In genomic region chr8:105854303-105854702, GRCm38 (mm10) we compare ENCODE assay signal across 8 mouse cellular contexts. TPM values are rescaled to one million over a fixed set of nuclear protein-coding genes. Genes with fewer than 3 reads are reported as not detected.
DNase-seq lines count a peak whose midpoint lies in the region; ATAC-seq and TF ChIP-seq lines count a peak whose summit lies in the region.

No protein-coding gene starts in this region.

- H3K9ac ChIP-seq in heart, embryonic 12.5 days = peak overlapping the region; percentile 92
- H3K9ac ChIP-seq in heart, adult 2 months (ENCODE audit: low read depth, low read length) = no peak overlapping the region
- H3K9ac ChIP-seq in CH12.LX (ENCODE audit: insufficient read depth, low read depth) = peak overlapping the region; percentile 83; the same call in 1 of the 2 replicates
- peak overlapping the region; percentile 90 for H3K9ac ChIP-seq in forebrain, embryonic 12.5 days
- peak overlapping the region; percentile 31 for H3K9ac ChIP-seq in liver, embryonic 14.5 days (replicated peaks)

- peaks cover 39% of the 10 kb centered on the region for H3K4me1 ChIP-seq in heart, embryonic 12.5 days (replicated peaks)
- H3K4me1 ChIP-seq in heart, adult 2 months (ENCODE audit: control insufficient read depth, insufficient read depth, low read length) = peaks cover 9% of the 10 kb centered on the region
- H3K4me1 ChIP-seq in CH12.LX (ENCODE audit: control insufficient read depth in 1 of 2, insufficient read depth in 2 of 2) = peaks cover 10 to 50% of the 10 kb centered on the region in 2 experiments; a peak in 3 of 4 replicates
- H3K4me1 ChIP-seq in forebrain, embryonic 12.5 days = peaks cover 46% of the 10 kb centered on the region
- H3K4me1 ChIP-seq in liver, embryonic 14.5 days (replicated peaks; ENCODE audit: control insufficient read depth in 2 of 2, insufficient read depth in 2 of 2, low read length in 1 of 2) = peaks cover 35 to 39% of the 10 kb centered on the region in 2 experiments

- no peaks in the 10 kb centered on the region for H3K9me3 ChIP-seq in heart, embryonic 12.5 days (replicated peaks)
- H3K9me3 ChIP-seq in CH12.LX (replicated peaks; ENCODE audit: low read length) = no peaks in the 10 kb centered on the region
- H3K9me3 ChIP-seq in forebrain, embryonic 12.5 days = no peaks in the 10 kb centered on the region
- H3K9me3 ChIP-seq in liver, embryonic 14.5 days (ENCODE audit: control insufficient read depth, low read length) = no peaks in the 10 kb centered on the region

- 21% methylated on average over 8 of the region's 8 CpGs for WGBS in heart, embryonic 12.5 days
- 26% methylated on average over 8 of the region's 8 CpGs for WGBS in heart, adult 2 months
- 22% methylated on average over 8 of the region's 8 CpGs for WGBS in forebrain, embryonic 12.5 days
- 21% methylated on average over 8 of the region's 8 CpGs for WGBS in liver, embryonic 14.5 days (ENCODE audit: insufficient replicate concordance)

- in situ Hi-C loops in CH12.LX (cut with MboI; ENCODE audit: low pct_ligation_motif_present, low pct_unique_long_range_greater_than_20kb, low sequenced_read_pairs) = no loop called here

- no peak for ATAC-seq in heart, embryonic 12.5 days (ENCODE audit: insufficient number of reproducible peaks, low FRiP score)
- ATAC-seq in forebrain, embryonic 12.5 days (ENCODE audit: low FRiP score) = no peak; the same call in 1 of the 2 replicates
- no peak for ATAC-seq in liver, embryonic 14.5 days (ENCODE audit: insufficient read depth)

- no peak for TF ChIP-seq EP300 in heart, adult 2 months (IDR thresholded peaks at IDR 0.05; ENCODE audit: insufficient read depth, low read depth, low read length)
- no peak for TF ChIP-seq EP300 in CH12.LX (IDR thresholded peaks at IDR 0.05; ENCODE audit: low read length)
- TF ChIP-seq EP300 in liver, embryonic 14.5 days (IDR thresholded peaks at IDR 0.05; ENCODE audit: low read depth) = no peak

- TF ChIP-seq RAD21 in CH12.LX (IDR thresholded peaks at IDR 0.05; ENCODE audit: low read depth, low read length) = no peak

- peak overlapping the region; percentile 81; the same call in 1 of the 2 replicates for H3K27ac ChIP-seq in heart, embryonic 12.5 days (ENCODE audit: poor library complexity, severe bottlenecking)
- no peak overlapping the region for H3K27ac ChIP-seq in heart, adult 2 months
- no peak overlapping the region for H3K27ac ChIP-seq in CH12.LX (ENCODE audit: insufficient read depth, low read depth)
- H3K27ac ChIP-seq in forebrain, embryonic 12.5 days = no peak overlapping the region
- H3K27ac ChIP-seq in liver, embryonic 14.5 days = no peak overlapping the region

- H3K79me2 ChIP-seq in heart, adult 2 months (replicated peaks; ENCODE audit: control insufficient read depth, insufficient read depth, low read length) = no peaks in the 10 kb centered on the region
- peaks cover 33% of the 10 kb centered on the region for H3K79me2 ChIP-seq in CH12.LX (replicated peaks; ENCODE audit: control insufficient read depth, extremely low read depth, insufficient read depth, poor library complexity, severe bottlenecking)

- TF ChIP-seq POLR2A in heart, adult 2 months (IDR thresholded peaks at IDR 0.05; ENCODE audit: insufficient read depth, low read depth, low read length) = no peak
- no peak for TF ChIP-seq POLR2A in CH12.LX (IDR thresholded peaks at IDR 0.05; ENCODE audit: low read depth, low read length)

- peak overlapping the region; percentile 97 for H3K4me2 ChIP-seq in heart, embryonic 12.5 days
- peak overlapping the region; percentile 47; the same call in 1 of the 2 replicates for H3K4me2 ChIP-seq in CH12.LX (ENCODE audit: insufficient read depth, low read depth, poor library complexity, severe bottlenecking)
- H3K4me2 ChIP-seq in forebrain, embryonic 12.5 days = peak overlapping the region; percentile 99
- peak overlapping the region; percentile 49 for H3K4me2 ChIP-seq in liver, embryonic 14.5 days (ENCODE audit: low read depth)

- H3K4me3 ChIP-seq in heart, embryonic 12.5 days = peak overlapping the region; percentile 84
- H3K4me3 ChIP-seq in heart, adult 2 months = no peak overlapping the region; the same call in 1 of the 2 replicates
- H3K4me3 ChIP-seq in CH12.LX (replicated peaks in 1 of 3; ENCODE audit: low read depth in 2 of 3, low read length in 2 of 3, poor library complexity in 1 of 3) = peak overlapping the region in 1 of 3 experiments; percentile 80
- peak overlapping the region; percentile 80 for H3K4me3 ChIP-seq in forebrain, embryonic 12.5 days (replicated peaks)
- peak overlapping the region in 1 of 2 experiments; percentile 70; a peak in 2 of 4 replicates for H3K4me3 ChIP-seq in liver, embryonic 14.5 days (ENCODE audit: insufficient read depth in 1 of 2, low read depth in 2 of 2, low read length in 2 of 2)

- TF ChIP-seq CTCF in heart, adult 2 months (IDR thresholded peaks at IDR 0.05) = no peak
- TF ChIP-seq CTCF in CH12.LX (conservative IDR thresholded peaks at IDR 0.05 in 1 of 2, IDR thresholded peaks at IDR 0.05 in 1 of 2; ENCODE audit: low read depth in 2 of 2, low read length in 2 of 2) = no peak
- no peak for TF ChIP-seq CTCF in liver, embryonic 14.5 days (IDR thresholded peaks at IDR 0.05; ENCODE audit: low read depth)

- no peak for DNase-seq in heart, adult 2 months
- no peak for DNase-seq in CH12.LX (ENCODE audit: extremely low read depth)
- no peak for DNase-seq in liver, embryonic 14.5 days (ENCODE audit: low read depth in 3 of 3, low spot score in 3 of 3)
- no peak for DNase-seq in natural killer cell, adult 2 months (ENCODE audit: low spot score in 2 of 2)
- DNase-seq in gastrocnemius, adult 8-10 months (ENCODE audit: low spot score in 2 of 2) = no peak
- DNase-seq in spleen, postnatal 14 days (ENCODE audit: low spot score in 2 of 2) = no peak

- intact Hi-C loops in heart, adult 2 months (cut with DNase I) = loop anchor here (5.0 kb wide), 3 partner anchors 78 to 158 kb away; partner anchors contain the start of genes Ctrl and Ddx28

- H3K27me3 ChIP-seq in heart, embryonic 12.5 days (replicated peaks) = no peaks in the 10 kb centered on the region
- H3K27me3 ChIP-seq in heart, adult 2 months (ENCODE audit: control insufficient read depth, insufficient read depth, low read length) = no peaks in the 10 kb centered on the region
- no peaks in the 10 kb centered on the region for H3K27me3 ChIP-seq in CH12.LX (replicated peaks)
- no peaks in the 10 kb centered on the region for H3K27me3 ChIP-seq in forebrain, embryonic 12.5 days
- H3K27me3 ChIP-seq in liver, embryonic 14.5 days (ENCODE audit: control insufficient read depth, insufficient read depth, low read length) = no peaks in the 10 kb centered on the region

- H3K36me3 ChIP-seq in heart, embryonic 12.5 days = peaks cover 19% of the 10 kb centered on the region
- H3K36me3 ChIP-seq in heart, adult 2 months (ENCODE audit: control insufficient read depth, insufficient read depth, low read length) = peaks cover 7% of the 10 kb centered on the region
- H3K36me3 ChIP-seq in CH12.LX (replicated peaks in 1 of 2; ENCODE audit: control insufficient read depth in 1 of 2, insufficient read depth in 1 of 2, low read length in 1 of 2) = peaks cover 2 to 13% of the 10 kb centered on the region in 2 experiments
- H3K36me3 ChIP-seq in forebrain, embryonic 12.5 days (replicated peaks) = peaks cover 8% of the 10 kb centered on the region
- no peaks in the 10 kb centered on the region; the same call in 1 of the 2 replicates for H3K36me3 ChIP-seq in liver, embryonic 14.5 days (replicated peaks; ENCODE audit: control insufficient read depth, insufficient read depth, low read depth)

- dilution Hi-C loops in CH12.LX (cut with MboI; ENCODE audit: extremely low pct_ligation_motif_present, extremely low pct_unique_long_range_greater_than_20kb, low sequenced_read_pairs) = no loop called here

RNA-seq across cellular contexts. Expression of gene Thap11, which starts 0.6 kb away (rescaled TPM):
- 53.8 and 59.3 TPM in 2 replicates for polyA plus RNA-seq in heart, embryonic 12.5 days (2016; fragmentation: Nextera tagmentation; extraction: Ambion mirVana)
- total RNA-seq in heart, adult 2 months (2021) = 10 to 100 TPM; 26.8 to 30.1 TPM
- polyA plus RNA-seq in heart, adult 2 months (2012; rRNA removed) = 33.0 and 42.2 TPM in 2 replicates
- total RNA-seq in CH12.LX (2012; rRNA removed) (40.2 and 42.6 TPM in 2 replicates), CH12.LX (2014; rRNA removed) (29.7 and 31.9 TPM in 2 replicates)
- polyA plus RNA-seq in CH12.LX (2012; ENCODE audit: insufficient read length, low read depth) = 21.3 and 21.7 TPM in 2 replicates
- 80.4 and 81.9 TPM in 2 replicates for polyA plus RNA-seq in forebrain, embryonic 12.5 days (2016; fragmentation: Nextera tagmentation; extraction: Ambion mirVana)
- 26.2 TPM in 2 replicates for polyA plus RNA-seq in liver, embryonic 14.5 days (2012; rRNA removed)
- 25.5 and 29.5 TPM in 2 replicates for polyA plus RNA-seq in liver, embryonic 14.5 days (2014; fragmentation: Nextera tagmentation; extraction: Ambion mirVana)
- total RNA-seq in gastrocnemius, adult 8-10 months (2022) = 10 to 100 TPM; 20.4 to 24.1 (median 22.0) TPM

RNA-seq across cellular contexts. Expression of gene Cenpt, which starts 1.2 kb away (rescaled TPM):
- 42.8 and 46.9 TPM in 2 replicates for polyA plus RNA-seq in heart, embryonic 12.5 days (2016; fragmentation: Nextera tagmentation; extraction: Ambion mirVana)
- total RNA-seq in heart, adult 2 months (2021) = 1 to 10 TPM; 2.3 to 2.7 TPM
- 6.0 and 6.4 TPM in 2 replicates for polyA plus RNA-seq in heart, adult 2 months (2012; rRNA removed)
- total RNA-seq in CH12.LX (2012; rRNA removed) (21.3 and 21.4 TPM in 2 replicates), CH12.LX (2014; rRNA removed) (17.3 TPM in 2 replicates)
- 28.2 and 29.4 TPM in 2 replicates for polyA plus RNA-seq in CH12.LX (2012; ENCODE audit: insufficient read length, low read depth)
- 67.1 and 70.7 TPM in 2 replicates for polyA plus RNA-seq in forebrain, embryonic 12.5 days (2016; fragmentation: Nextera tagmentation; extraction: Ambion mirVana)
- polyA plus RNA-seq in liver, embryonic 14.5 days (2012; rRNA removed) = 24.6 and 25.4 TPM in 2 replicates
- polyA plus RNA-seq in liver, embryonic 14.5 days (2014; fragmentation: Nextera tagmentation; extraction: Ambion mirVana) = 15.0 and 18.2 TPM in 2 replicates
- total RNA-seq in gastrocnemius, adult 8-10 months (2022) = 1 to 10 TPM in 1 of 4 experiments, under 1 TPM in 3; 0.31 to 1.4 (median 0.72) TPM

RNA-seq across cellular contexts. Expression of gene Nutf2, which starts 6.1 kb away (rescaled TPM):
- 201 and 224 TPM in 2 replicates for polyA plus RNA-seq in heart, embryonic 12.5 days (2016; fragmentation: Nextera tagmentation; extraction: Ambion mirVana)
- 10 to 100 TPM; 35.5 to 39.8 TPM for total RNA-seq in heart, adult 2 months (2021)
- 56.1 and 67.7 TPM in 2 replicates for polyA plus RNA-seq in heart, adult 2 months (2012; rRNA removed)
- total RNA-seq in CH12.LX (2012; rRNA removed) (144 and 193 TPM in 2 replicates), CH12.LX (2014; rRNA removed) (205 and 223 TPM in 2 replicates)
- polyA plus RNA-seq in CH12.LX (2012; ENCODE audit: insufficient read length, low read depth) = 7.9 and 11.2 TPM in 2 replicates
- polyA plus RNA-seq in forebrain, embryonic 12.5 days (2016; fragmentation: Nextera tagmentation; extraction: Ambion mirVana) = 275 and 317 TPM in 2 replicates
- polyA plus RNA-seq in liver, embryonic 14.5 days (2012; rRNA removed) = 40.5 and 83.2 TPM in 2 replicates
- polyA plus RNA-seq in liver, embryonic 14.5 days (2014; fragmentation: Nextera tagmentation; extraction: Ambion mirVana) = 139 TPM in 2 replicates
- 10 to 100 TPM; 21.4 to 44.7 (median 25.5) TPM for total RNA-seq in gastrocnemius, adult 8-10 months (2022)

RNA-seq across cellular contexts. Expression of gene Edc4, which starts 26.4 kb away (rescaled TPM):
- 42.2 and 43.9 TPM in 2 replicates for polyA plus RNA-seq in heart, embryonic 12.5 days (2016; fragmentation: Nextera tagmentation; extraction: Ambion mirVana)
- total RNA-seq in heart, adult 2 months (2021) = 10 to 100 TPM; 23.2 to 25.4 TPM
- polyA plus RNA-seq in heart, adult 2 months (2012; rRNA removed) = 42.4 and 47.6 TPM in 2 replicates
- total RNA-seq in CH12.LX (2012; rRNA removed) (41.6 and 47.0 TPM in 2 replicates), CH12.LX (2014; rRNA removed) (28.2 and 28.7 TPM in 2 replicates)
- polyA plus RNA-seq in CH12.LX (2012; ENCODE audit: insufficient read length, low read depth) = 37.5 and 46.4 TPM in 2 replicates
- polyA plus RNA-seq in forebrain, embryonic 12.5 days (2016; fragmentation: Nextera tagmentation; extraction: Ambion mirVana) = 67.4 and 72.2 TPM in 2 replicates
- polyA plus RNA-seq in liver, embryonic 14.5 days (2012; rRNA removed) = 17.5 and 21.6 TPM in 2 replicates
- polyA plus RNA-seq in liver, embryonic 14.5 days (2014; fragmentation: Nextera tagmentation; extraction: Ambion mirVana) = 9.9 and 10.7 TPM in 2 replicates
- 10 to 100 TPM; 18.8 to 21.9 (median 20.0) TPM for total RNA-seq in gastrocnemius, adult 8-10 months (2022)

RNA-seq across cellular contexts. Expression of gene Tsnaxip1, which starts 26.8 kb away (rescaled TPM):
- 0.14 and 0.15 TPM in 2 replicates for polyA plus RNA-seq in heart, embryonic 12.5 days (2016; fragmentation: Nextera tagmentation; extraction: Ambion mirVana)
- total RNA-seq in heart, adult 2 months (2021) = not detected
- 0.20 TPM in 1 of 2 replicates, not detected in the other for polyA plus RNA-seq in heart, adult 2 months (2012; rRNA removed)
- total RNA-seq in CH12.LX (2012; rRNA removed) = 0.13 and 0.21 TPM in 2 replicates
- 0.13 TPM in 1 of 2 replicates, not detected in the other for total RNA-seq in CH12.LX (2014; rRNA removed)
- 0.38 and 0.50 TPM in 2 replicates for polyA plus RNA-seq in CH12.LX (2012; ENCODE audit: insufficient read length, low read depth)
- polyA plus RNA-seq in forebrain, embryonic 12.5 days (2016; fragmentation: Nextera tagmentation; extraction: Ambion mirVana) = 0.12 and 0.51 TPM in 2 replicates
- 0.04 and 0.06 TPM in 2 replicates for polyA plus RNA-seq in liver, embryonic 14.5 days (2012; rRNA removed)
- 0.06 TPM in 1 of 2 replicates, not detected in the other for polyA plus RNA-seq in liver, embryonic 14.5 days (2014; fragmentation: Nextera tagmentation; extraction: Ambion mirVana)
- total RNA-seq in gastrocnemius, adult 8-10 months (2022) = not detected

Comparison
In these comparisons a context has a peak if more than half of its experiments do, and no peak if none do; other contexts are left out.
1. H3K4me2 ChIP-seq: peak in every context shown above with its lines; median percentile 99 in forebrain, embryonic 12.5 days; 97 in heart, embryonic 12.5 days; 49 in liver, embryonic 14.5 days; 47 in CH12.LX.